Mouse (Mus musculus): ENCODE results near the gene Ipo4.

Gene Ipo4

DNA sequence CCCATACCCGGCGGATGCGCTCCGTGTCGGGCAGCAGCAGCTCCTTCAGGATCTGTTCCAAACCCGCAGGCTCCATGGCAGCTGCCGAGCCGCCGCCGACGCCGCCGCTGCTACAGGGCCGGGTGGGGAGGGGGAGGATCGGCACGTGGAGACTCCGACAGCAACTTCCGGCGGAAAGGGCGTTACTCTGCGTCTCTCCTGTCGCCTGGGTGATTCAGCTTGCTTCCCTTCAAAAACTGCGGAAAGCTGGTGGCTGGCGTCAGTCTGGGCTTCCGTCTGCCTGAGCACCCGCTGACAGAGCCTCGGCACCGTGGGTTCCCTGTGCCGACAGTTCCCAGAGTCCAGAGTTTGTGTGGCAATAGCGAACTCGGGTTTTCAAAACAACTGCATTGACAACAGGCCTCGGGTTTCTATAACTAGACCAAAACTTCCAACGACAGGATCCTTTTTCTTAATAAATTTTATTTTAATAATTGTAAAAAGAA is at the start of gene Ipo4:
Gene Ipo4, minus strand, starts transcription at position 435 of the 485 bp plus-strand sequence.
- peak; percentile 93 for DNase-seq (ENCODE audit: low read depth, low spot score)

DNA sequence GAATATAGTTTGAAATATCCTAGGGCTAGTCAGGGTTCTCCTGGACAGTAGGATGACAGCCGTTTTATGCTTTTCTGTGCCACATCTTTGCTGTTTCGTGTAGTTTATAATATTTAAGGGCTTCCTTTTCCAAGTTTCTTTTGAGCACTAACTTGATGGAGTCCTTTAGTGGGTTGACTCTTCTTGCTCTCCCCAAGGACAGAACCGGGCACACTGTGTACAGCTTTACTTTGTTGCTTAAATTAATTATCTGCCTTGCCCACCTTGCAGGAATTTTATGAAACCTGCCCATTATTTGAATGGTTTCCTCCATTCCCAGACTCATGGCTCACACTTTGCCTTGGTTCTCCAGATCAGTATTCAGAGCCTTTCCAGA is 46.3 kb upstream of the Ipo4 start:
- no peak for DNase-seq (ENCODE audit: low read depth, low spot score)

DNA sequence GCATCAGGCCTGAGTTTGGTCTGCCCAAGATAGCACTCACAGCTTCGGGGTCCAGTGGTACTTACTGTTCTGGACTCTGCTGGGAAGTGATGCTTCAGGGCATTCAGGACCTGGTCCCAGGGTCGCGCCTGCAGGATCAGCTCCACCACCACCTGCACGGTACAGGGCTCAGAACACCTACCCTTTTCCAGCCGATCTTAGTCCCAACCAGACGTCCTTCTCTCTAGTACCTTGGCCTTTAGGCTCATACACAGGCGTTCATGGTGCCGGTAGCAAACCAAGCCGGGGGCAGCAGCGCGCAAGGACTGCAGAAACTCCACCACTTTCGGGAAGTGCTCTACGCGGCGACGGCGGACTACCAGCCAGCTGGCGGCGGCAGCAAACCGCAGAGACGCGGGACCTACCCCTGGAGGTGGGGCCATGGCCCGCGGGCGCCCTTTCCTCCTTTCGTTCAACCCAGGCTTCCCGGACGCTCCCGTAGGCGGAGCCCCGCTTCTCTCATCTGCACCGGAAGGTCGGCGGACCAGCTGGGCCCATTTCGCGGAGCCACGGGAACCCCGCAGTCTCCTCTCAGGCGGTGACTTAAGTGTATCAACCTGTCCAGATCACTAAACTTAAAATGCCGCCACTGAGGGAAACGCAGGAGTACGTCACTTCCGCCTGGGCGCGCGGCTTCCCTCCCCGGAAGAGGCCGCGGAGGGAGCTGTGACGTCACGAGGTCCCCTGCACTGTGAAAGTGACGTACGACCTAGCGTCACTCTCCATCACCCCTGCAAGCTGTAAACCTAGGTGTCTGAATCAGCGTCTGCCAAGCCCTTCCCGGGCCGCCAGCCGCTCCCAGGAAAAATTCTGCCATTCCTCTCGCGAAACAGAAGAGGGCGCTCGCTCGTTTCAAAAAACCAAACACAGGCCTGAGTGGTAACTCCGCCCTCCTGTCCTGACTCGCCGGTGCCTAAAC is 45.7 kb upstream of the Ipo4 start, which contains the start of gene Tinf2:
Gene Tinf2, minus strand, starts transcription at position 661 of the 958 bp plus-strand sequence.
- peak; percentile 99 for DNase-seq (ENCODE audit: low read depth, low spot score)

DNA sequence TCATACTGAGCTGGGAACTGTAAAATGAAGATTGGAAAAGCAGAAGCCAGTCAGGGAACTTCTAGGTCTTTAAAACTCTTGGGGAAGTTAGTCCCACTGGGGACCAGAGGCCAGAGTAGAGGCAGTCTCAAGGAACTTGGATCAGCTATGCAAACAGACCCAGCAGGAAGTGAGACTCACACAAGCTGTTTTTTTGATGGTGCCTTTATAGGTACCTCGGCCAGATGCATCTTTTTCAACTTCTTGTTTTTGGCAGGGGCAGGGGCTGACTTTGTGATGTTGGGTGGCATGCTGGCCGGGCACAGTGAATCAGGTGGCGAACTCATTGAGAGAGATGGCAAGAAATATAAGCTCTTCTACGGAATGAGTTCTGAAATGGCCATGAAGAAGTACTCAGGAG is 41.9 kb upstream of the Ipo4 start:
- DNase-seq (ENCODE audit: low read depth, low spot score): no peak

DNA sequence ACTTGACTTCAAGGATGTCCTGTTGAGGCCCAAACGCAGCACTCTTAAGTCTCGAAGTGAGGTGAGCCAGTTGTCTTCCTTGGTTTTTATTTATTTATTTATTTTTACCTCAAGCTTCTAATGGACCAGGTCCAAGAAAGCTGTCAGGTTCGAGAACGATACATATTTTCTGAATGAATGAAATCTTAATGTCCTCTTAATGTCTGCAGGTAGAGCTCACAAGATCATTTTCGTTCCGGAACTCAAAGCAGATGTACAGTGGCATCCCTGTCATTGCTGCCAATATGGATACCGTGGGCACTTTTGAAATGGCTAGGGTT is 36.9 kb upstream of the Ipo4 start:
- DNase-seq (ENCODE audit: low read depth, low spot score): no peak

DNA sequence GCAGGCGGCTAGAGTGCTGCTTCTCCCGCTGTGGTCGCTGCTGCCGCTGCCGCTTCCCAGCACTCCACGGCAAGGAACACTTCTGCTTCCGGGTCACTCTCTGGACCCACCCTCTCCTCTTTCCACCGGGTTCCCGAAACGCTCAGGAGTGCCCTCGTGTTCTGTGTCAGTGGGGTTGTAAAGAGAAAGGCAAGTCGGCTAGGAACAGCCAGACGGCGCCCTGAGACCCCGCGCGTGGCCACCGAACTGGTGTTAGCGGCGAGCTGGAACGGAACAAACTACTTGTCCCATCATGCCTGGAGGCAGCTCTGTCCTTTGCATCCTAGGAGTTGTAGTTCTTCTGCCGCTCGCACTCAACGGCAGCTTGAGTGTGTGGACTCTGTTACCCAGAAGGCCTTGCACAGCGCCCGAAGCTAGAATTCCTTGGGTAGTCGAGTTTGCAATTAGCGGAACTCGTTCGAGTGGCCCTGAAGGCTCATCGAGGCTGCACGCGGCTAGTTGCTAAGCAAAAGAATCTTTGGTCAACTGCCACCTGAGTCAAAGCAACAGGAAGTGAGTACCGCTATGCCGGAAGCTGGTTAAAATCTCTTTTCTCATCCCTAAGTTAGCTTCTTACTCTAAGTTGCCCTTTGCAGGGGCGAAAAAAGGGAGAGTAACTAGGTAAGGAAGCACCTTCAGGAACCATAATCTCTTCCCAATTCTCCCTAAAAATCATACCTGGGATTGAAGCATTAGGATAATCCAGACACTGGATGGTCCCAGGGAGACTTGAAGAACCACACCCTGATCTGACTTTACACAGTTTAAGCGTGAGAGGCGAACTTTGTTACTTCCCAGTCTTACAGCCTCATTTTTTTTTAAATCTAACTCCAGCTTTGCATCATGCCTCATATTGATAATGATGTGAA is 36.3 kb upstream of the Ipo4 start, which contains the start of the genes Gmpr2 and Nedd8:
Gene Gmpr2, plus strand, starts transcription at position 109 of the 908 bp plus-strand sequence.
Gene Nedd8, minus strand, starts transcription at position 292 of the 908 bp plus-strand sequence.
- peak; percentile 96 for DNase-seq (ENCODE audit: low read depth, low spot score)

DNA sequence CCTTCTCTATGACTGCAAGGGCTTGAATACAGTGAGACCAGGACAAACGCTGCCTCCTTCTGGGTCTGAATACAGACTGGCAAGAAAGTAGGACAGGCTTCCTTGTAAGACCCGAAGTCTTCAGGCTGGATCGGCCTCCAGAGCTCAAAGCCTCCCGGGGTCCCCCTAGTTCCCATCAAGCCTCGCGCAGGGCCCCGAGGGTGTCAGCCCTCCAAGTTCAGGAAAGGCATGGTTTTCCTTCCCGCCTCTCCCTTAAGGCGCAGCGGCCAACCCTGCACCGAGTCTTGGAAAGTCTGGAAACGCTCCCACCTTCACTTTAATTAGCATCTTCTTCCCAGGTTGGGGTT is 35.7 kb upstream of the Ipo4 start:
- no peak for DNase-seq (ENCODE audit: low read depth, low spot score)

DNA sequence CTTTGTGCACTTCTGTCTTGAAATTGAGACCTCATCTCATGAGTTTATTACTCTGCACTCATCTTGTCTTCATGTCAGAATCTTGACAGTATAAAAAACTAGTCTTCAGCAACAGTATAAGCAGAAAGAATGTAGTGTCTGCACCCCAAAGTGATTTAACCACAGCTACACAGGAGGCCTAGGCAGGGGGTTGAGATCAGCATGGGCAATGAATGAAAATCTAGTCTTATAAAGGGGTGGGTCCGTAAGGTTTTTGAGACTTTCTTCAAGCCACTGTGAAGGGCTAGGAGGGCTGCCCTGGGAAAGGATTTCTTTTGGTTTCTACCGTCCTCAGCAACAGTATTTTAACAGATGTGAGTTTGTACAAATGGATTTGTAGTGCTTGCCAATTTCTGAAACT is 24.9 kb upstream of the Ipo4 start:
- DNase-seq (ENCODE audit: low read depth, low spot score): no peak

DNA sequence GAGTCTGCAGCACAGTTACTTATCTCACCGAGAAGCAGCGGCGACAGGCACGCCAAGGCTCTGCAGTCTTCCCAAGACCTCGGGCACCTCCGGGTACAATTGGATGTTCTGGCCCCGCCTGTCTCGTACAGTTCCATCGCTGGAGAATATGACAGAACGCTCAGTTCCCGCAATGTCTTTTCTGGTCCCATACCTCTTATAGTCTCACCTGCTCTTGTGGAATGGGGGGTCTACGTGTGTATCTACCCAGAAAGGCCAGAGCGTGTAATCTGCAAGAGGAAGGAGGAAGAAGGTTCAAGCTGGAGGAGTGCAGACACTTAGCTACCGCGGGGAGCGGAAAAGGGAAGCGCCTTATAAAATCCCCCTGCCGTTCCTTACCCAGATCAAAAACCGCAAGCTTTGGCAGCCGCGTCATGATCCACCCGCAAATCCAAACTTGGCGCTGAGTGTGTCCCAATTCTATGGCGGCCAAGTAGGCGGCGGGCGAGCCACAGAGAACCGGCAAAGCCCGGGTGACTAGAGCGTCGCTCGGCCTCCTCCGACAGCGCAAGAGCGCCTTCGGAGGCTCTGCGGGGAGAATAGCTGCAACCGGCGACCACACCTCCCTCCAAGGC is 24.3 kb upstream of the Ipo4 start, which contains the start of gene Mdp1:
Gene Mdp1, minus strand, starts transcription at position 549 of the 614 bp plus-strand sequence.
- peak; percentile 90 for DNase-seq (ENCODE audit: low read depth, low spot score)

DNA sequence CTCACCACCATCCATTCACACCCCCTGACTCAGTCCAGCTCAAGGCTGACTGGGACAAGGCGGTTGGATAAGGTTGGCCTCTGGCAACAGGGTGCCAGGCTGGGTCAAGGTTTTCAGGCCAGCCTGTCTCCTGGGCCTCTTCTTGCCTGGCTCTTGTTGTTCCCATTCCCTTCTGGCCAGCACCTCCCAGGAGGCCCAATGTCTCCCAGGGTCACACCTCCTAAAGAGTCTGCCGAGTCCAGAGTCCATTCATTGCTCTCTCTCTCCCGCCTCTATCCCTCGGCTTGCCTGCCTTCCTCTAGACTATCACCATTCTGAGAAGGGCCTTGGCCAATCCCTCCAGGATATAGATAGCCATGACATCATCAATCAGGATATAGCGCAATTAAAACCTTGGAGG is 22.3 kb upstream of the Ipo4 start:
- no peak for DNase-seq (ENCODE audit: low read depth, low spot score)

DNA sequence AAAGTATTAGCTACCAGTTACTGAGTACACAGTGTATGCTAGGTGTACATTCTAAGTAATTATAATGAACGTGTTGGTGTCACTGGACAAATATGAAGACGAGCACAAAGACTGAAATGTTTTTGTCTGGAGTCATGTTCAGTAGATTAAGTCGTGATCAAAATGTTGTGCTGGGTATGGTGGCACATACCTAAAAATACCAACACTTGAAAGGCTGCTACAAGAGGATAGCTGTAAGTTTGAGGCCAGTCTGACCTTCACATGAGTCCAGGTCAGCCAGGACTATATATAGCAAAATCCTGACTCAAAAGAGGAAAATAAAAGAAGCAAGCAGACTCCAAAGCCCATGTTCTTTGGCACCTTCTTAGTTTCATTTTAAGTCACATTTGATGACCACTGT is 21.2 kb upstream of the Ipo4 start:
- DNase-seq (ENCODE audit: low read depth, low spot score): no peak

DNA sequence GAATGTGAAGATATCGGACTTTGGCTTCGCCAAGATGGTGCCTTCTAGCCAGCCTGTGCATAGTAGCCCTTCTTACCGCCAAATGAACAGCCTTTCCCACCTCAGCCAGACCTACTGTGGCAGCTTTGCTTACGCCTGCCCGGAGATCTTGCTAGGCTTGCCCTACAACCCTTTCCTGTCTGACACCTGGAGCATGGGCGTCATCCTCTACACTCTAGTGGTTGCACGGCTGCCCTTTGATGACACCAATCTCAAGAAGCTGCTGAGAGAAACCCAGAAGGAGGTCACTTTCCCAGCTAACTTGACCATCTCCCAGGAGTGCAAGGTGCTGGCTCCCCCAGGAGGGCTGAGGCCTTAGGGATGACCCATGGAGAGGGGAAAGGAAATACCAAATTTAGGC is 15.8 kb upstream of the Ipo4 start:
- no peak for DNase-seq (ENCODE audit: low read depth, low spot score)

DNA sequence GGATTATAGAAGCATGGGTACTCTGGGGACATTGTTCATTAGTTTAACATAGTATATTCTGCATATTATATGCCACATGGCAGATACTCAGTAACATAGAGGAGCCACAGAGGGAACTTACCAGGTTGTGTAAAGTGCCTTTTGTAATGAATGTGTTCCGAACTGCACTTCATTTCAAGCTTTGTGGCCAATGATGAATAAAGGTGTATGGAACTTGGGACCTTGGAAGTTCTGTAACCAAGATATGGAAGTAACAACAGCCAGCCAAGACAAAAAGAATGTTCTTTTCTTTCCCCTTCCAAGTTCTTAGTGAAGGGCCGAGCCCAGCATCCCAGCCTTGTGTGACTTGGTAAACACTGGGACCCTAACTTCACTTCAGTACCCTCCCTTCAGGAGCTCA is 14.1 kb upstream of the Ipo4 start, which contains the start of gene Tssk4:
Gene Tssk4, plus strand, starts transcription at position 301 of the 400 bp plus-strand sequence.
- no peak for DNase-seq (ENCODE audit: low read depth, low spot score)

DNA sequence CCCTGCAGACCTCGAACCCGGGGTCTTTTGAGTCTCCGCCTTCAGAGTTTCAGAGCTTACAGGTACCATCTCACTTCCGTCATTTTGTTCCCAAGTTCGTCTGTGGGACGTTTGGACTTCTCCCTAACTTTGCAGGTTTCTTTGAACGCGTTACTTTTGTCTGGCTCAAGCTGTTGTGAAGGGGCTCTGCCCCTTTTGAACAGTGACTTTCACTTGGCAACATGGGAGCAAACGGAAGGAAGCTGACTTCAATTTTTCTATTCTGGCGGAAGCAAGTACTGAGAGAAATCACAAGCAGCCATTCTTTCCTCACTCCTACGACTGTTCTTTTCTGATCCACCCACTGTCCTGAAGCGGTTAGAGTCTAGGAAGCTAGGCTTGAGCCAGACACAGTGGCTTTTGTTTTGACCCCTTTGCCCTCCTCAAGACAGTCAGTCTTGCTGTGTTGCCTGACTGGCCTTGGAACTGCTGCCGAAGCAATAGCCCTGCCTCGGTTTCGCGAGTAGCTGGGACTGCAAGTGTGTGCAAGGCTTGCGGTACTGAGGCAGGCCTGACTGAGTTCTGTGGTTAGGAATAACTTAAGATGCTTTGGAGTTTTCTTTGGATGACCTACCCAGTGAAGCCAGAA is 8.6 kb upstream of the Ipo4 start:
- peak; percentile 62 for DNase-seq (ENCODE audit: low read depth, low spot score)

DNA sequence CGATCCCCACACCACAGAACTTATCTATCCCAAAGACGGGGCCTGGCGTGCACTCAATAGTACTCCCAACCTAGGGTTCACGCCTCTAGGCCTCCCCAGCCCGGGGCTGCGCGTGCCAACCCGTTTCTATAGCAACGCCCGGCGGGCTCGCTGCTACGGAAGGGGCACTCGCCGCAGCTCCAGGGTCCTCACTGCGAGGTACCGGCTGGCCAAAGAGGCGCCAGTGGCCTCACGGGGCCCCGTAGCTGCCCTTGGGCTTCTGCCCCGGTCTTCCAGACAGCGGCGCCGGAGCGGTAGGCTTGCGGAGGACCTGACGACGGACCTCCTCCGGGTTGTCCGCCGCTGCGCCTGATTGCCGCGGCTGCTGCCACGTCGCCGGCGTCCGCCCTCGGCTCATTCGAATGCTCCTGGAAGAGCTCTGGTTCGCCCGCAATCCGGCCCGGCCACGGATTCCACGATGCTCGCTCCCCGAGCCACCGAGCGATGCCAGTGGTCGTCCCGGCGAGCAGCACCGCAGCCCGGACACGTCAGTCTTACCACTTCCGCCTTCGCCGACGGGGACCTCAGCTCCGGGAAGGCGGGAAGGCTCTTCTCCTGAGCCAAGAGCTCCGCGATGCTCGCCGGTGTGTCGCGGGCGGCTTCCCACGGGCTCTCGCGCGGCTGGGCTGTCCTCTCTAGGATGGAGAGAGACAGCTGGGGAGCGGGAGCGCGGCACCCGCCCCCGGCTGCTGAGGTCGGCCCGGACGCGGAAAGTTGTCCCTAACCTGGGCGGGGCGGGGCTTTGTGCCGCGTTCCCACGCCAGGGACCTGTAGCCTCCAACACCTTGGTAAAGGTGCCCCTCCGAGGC is 7.5 kb upstream of the Ipo4 start, which contains the start of gene Tm9sf1:
Gene Tm9sf1, minus strand, starts transcription at position 747 of the 848 bp plus-strand sequence.
- peak; percentile 89 for DNase-seq (ENCODE audit: low read depth, low spot score)

DNA sequence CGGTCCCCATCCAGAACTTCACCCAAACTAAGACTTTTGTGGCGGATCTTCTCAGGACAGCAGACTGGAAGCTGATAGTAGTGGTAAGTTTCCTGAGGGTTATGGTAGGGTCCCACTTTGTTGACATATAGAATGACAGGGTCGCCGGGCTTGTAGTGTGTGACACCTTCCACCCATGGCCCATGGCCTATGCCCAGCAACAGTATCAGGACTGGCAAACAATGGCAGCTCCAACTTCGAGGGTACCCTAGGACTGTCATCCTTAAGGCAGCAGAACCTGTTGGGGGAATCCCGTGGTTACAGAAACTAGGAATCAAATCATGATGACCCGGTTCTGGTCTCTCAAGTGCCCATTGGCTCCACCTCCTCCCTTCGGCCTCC is 6.9 kb upstream of the Ipo4 start:
- DNase-seq (ENCODE audit: low read depth, low spot score): no peak

DNA sequence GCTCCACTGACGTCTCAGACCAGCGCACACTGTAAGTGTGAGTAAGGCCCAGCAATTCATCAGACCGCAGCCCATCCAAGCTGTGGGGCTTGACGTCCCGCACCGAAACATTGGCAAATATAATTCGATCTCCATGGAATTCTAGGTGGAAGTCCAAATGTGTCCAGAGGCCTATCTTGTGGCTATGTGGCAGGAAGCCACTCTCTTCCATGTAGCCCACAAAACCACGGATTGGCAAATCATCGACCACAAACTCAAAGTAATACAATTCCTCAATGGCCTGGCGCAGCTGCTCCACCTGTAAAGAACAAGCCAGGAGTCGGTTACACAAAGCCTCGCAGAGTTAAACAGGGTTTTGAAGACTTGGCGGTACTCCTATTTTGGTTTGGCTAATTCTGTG is 5.5 kb upstream of the Ipo4 start:
- no peak for DNase-seq (ENCODE audit: low read depth, low spot score)

DNA sequence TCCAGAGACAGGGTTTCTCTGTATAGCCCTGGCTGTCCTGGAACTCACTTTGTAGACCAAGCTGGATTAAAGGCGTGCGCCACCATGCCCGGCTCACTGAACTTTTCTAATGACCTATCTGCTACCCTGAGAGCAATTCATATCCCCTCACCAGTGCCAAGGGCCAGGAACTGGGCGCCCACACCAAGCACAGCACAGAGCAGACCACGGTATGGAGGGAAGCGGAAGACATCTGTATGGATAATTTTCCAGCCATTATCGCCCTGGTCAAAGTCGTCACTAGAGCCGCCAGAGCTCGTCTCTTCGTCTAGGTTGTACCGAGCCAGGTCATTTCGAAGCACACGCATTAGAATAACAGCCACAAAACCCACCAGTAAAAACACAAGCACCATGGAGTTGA is 5.1 kb upstream of the Ipo4 start:
- no peak for DNase-seq (ENCODE audit: low read depth, low spot score)

DNA sequence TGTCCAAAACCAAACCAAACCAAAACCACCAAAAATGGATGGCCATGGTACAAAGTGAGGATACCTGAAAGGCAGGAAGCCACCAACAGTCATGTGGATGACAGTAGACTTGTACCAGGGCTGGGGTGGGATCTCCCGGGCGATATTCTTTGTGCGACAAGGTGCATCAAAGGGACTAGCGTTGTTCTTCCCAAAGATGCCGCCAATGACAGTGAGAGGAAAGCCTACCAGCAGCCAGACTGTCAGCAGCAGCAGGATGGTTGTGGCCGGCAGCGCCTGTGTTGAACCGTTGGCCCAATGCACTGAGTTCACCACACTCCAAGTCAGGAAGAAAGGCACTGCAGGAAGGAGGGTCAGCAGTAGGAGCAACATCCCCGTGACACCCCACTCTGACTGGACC is 2.0 kb upstream of the Ipo4 start, which contains the start of gene Gm49378:
Gene Gm49378, minus strand, starts transcription at position 101 of the 400 bp plus-strand sequence.
- DNase-seq (ENCODE audit: low read depth, low spot score): no peak

Measured in CD4-positive helper T cell, adult 2 months (primary cell).